Comparison of ENCODE assay signal across 24 mouse cellular contexts in genomic region chr10:7664889-7665288, GRCm38 (mm10).
"Had no signal": no experiment of that assay in that cellular context is flagged by ENCODE, and none has a peak within 500 bp of the region (broad histone marks: within the 10 kb centered on the region; RNA-seq: fewer than 3 reads in every experiment).

No protein-coding gene starts in this region.

- ATAC-seq: intestine, embryonic 15.5 days; midbrain, embryonic 13.5 days; midbrain, embryonic 16.5 days had no signal

- H3K27ac ChIP-seq: intestine, embryonic 15.5 days; limb, embryonic 10.5 days; limb, embryonic 13.5 days; lung, embryonic 15.5 days; midbrain, embryonic 10.5 days; midbrain, embryonic 13.5 days; neural tube, embryonic 13.5 days; stomach, embryonic 15.5 days had no signal

- H3K4me3 ChIP-seq: intestine, embryonic 15.5 days; limb, embryonic 10.5 days; limb, embryonic 13.5 days; lung, embryonic 15.5 days had no signal

- H3K27me3 ChIP-seq: intestine, embryonic 15.5 days; limb, embryonic 13.5 days; liver, embryonic 13.5 days; lung, embryonic 15.5 days; midbrain, embryonic 13.5 days; neural tube, embryonic 13.5 days; stomach, embryonic 15.5 days had no signal

- DNase-seq: kidney, adult 18-20 months; kidney, adult 9 months; kidney, postnatal 14 days; kidney, postnatal 4 days; layer of hippocampus, adult 9-11 months; liver, embryonic 13.5 days; lung, adult 18-20 months; lung, postnatal 10 days; lung, postnatal 4 days; retina, postnatal 1 day; right cerebral cortex, postnatal 25 days; spleen, adult 18-20 months; thymus, adult 2 months; thymus, postnatal 14 days; thymus, postnatal 4 days had no signal

- H3K9ac ChIP-seq: intestine, embryonic 15.5 days; limb, embryonic 13.5 days; lung, embryonic 15.5 days; midbrain, embryonic 13.5 days; neural tube, embryonic 13.5 days; stomach, embryonic 15.5 days had no signal

- H3K36me3 ChIP-seq: stomach, embryonic 15.5 days had no signal

- H3K9me3 ChIP-seq: intestine, embryonic 15.5 days; limb, embryonic 10.5 days; limb, embryonic 13.5 days; liver, embryonic 13.5 days; lung, embryonic 15.5 days; midbrain, embryonic 10.5 days; midbrain, embryonic 13.5 days; neural tube, embryonic 13.5 days; stomach, embryonic 15.5 days had no signal

- H3K4me2 ChIP-seq: lung, embryonic 15.5 days; midbrain, embryonic 13.5 days; neural tube, embryonic 13.5 days had no signal
